Mouse (Mus musculus) heart, postnatal 14 days (tissue): ENCODE data around the gene Rbm38. TPM values are rescaled to one million over a fixed set of nuclear protein-coding genes. Genes with fewer than 3 reads are reported as not detected.
A peak's percentile ranks its signal among the peaks of the same experiment; 100 is the strongest.

Experiments used
- DNase-seq, 2 experiments: peaks; one replicate each; pipeline ENCODE4 v3.0.0; 2021 to 2022
- intact Hi-C: fragments of 180-260 bp; cut with DNase I; formaldehyde crosslinking; loops from one replicate; pipeline ENCODE4 v1.15.1; 2025
- total RNA-seq, 2 experiments: library from RNA; stranded (reverse); gene quantifications; 2 replicates each; pipeline ENCODE4 v1.2.3; 2021

Gene Rbm38
- total RNA-seq, 2 experiments from 2014 or later: 198 to 232 TPM

DNA sequence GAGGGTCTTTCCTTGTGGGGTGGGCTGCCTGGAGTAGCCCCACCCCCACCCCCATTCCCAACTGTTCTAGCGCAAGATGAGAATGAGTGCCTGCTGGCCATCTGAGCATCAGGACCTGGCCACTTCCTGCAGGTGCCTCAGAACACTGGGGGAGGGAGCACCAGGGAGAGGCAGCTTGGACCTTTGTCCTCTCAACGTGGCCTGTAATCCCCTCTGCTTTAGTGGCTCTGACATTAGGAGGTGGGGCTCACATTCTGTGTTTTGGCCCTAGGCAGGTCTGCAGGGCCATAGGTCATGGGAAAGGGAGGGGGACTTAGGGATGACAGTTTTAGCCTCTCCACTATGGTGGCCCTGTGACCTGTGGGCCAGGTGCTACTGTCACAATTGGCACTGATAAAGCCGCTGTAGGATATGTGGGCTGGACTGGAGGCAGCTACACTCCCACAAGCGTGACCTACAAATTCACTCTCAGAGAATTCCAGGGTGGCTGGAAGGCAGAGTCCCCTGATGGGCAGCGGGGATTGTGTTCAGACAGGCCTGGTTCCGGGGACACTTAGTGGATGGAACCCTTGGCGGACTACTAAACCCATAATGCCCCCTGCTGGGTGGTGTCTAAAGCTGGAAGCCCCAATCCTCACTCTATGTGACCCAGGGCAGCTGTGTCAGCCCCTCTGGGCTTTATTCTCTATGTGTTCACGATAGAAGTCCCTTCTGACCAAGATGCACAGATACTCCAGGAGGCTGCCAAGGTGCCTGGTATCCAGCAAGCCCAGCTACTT lies 30.5 kb downstream of the Rbm38 start:
- DNase-seq: peak in 1 of 2 experiments; percentile 5
- intact Hi-C loops: no loop called here

DNA sequence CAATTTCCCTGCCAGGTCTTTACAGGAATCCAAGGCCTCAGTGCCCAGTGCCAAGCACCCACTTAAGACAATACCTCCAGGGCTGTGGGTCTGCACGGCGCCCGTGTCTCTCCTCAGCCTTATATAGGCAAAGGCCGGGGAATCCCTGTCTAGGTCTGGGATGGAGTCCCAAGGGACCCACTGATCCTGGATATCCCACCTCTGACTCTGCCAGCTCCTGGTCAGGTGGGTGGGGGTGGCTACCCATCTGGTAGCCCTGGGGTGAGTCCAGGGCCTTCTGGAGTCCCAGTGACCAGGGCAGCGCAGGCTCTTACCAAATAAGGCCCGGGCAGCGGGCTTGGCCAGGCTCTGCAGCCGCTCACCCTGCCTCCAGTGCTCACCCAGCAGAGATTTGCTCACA lies 32.6 kb downstream of the Rbm38 start:
- intact Hi-C loops: no loop called here
- DNase-seq: peak; percentile 19 to 36

DNA sequence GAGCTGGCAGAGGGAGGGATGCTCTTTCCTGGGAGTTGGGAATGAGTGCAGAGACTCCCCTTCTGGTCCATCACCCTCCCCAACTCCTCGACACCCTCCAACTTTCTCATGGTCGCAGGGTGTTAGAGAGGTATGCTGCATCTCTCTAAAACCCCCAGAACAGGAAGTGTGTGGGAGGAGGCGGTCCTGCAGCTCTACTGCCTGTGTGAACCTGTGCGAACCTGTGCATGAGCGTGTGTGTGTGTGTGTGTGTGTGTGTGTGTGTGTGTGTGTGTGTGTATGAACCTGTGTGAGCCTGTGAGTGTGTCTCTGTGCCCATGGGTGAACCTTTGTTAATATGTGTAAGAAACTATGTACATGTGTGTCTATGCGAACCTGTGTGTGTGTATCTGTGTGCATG lies 33.5 kb downstream of the Rbm38 start:
- intact Hi-C loops: no loop called here
- no peak for DNase-seq

DNA sequence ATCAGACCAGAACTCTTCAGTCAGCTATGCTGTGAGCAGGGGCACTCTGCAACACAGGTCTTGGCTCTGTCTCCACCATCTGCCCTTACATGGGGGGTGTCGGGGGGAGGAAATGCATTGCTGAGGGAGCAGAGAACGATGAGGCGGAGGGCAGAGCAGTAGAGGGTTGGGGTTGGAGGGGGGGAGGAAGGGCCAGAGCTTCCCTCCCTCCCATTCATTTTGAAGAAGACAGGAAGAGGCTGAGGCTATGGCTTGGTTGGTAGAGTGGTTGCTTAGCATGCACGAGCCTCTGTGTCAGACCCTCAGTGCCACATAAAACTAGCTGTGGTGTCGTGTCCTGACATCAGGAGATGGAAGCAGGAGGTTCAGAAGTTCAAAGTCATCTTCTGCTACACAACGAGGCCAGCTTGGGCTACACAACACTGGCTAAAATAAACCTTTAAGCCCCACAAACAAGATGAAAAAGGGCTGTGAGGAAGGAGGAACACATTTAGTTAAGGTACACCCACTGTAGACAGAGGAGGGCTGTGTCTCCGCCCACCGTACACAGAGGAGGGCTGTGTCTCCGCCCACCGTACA lies 36.1 kb downstream of the Rbm38 start:
- DNase-seq: no peak
- intact Hi-C loops: no loop called here

DNA sequence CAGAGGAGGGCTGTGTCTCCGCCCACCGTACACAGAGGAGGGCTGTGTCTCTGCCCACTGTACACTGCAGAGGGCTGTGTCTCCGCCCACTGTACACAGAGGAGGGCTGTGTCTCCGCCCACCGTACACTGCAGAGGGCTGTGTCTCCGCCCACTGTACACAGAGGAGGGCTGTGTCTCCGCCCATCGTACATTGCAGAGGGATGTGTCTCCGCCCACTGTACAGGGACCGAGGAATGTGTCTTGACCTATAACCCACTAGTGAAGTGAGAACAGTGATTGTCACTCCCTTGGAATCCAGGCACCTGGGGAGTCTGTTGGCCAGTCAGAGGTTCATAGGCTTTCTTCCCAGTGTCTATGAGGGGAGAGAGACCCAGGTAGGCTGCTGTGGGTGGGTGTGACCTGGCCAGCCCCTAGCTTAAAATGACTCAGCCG lies 36.6 kb downstream of the Rbm38 start:
- intact Hi-C loops: no loop called here
- no peak for DNase-seq

DNA sequence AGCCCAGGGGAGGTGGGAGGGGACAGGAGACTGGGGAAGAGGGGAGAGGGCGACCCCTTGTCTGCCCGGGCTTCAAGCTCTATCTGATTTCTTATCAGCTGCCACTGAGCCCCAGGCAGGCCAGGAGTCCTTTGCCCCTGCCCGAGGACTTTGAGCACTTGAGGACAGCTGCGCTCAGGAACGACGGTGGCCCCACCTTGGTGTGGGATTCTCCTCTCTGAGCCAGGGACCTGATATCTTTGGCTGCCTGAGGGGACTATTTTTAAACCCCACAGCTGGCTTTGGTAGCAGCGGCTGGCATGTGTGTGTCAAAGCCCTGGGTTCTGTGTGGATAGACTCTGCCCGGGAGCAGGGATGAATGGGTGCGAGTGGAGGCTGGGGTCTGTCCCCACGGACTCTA lies 37.3 kb downstream of the Rbm38 start:
- intact Hi-C loops: no loop called here
- peak in 1 of 2 experiments; percentile 56 for DNase-seq

DNA sequence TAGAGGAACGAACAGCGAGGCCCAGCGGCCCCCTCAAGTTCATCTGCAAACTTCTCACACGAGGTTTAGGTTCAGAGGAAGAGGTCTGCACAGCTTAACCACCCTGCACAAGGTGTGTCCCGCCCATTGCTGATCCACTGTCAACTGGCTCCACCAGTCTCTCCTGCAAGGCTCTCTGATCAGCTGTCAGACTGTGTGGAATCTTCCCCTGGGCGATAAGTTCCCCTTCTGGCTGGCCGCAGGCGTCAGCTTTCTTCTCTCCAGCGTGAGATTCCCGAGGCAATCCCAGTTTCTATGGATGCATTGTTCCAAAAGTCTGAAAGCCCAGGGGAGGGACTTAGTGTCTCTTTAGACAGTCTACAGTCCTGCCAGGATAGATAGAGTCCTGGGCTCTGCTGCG lies 38.0 kb downstream of the Rbm38 start:
- no peak for DNase-seq
- intact Hi-C loops: no loop called here

DNA sequence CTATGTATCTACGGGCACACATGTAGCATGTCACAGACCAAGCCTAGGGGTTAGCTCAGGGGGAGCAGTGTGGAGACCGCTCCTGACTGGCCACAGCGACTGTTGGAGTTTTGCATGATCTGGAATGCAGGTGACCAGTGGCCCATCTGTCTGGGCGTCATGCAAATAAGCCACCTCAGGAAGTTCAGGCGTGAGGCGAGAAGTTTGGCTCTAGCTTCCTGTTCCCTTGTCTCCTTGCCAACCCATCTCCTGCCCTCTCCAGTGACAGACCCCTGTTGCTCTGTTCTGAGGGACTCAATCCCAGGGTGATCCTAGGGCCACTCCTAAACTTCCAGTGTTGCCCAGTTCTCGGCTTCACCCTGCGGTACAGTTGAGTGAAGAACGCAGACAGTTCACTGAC lies 40.2 kb downstream of the Rbm38 start:
- DNase-seq: no peak

DNA sequence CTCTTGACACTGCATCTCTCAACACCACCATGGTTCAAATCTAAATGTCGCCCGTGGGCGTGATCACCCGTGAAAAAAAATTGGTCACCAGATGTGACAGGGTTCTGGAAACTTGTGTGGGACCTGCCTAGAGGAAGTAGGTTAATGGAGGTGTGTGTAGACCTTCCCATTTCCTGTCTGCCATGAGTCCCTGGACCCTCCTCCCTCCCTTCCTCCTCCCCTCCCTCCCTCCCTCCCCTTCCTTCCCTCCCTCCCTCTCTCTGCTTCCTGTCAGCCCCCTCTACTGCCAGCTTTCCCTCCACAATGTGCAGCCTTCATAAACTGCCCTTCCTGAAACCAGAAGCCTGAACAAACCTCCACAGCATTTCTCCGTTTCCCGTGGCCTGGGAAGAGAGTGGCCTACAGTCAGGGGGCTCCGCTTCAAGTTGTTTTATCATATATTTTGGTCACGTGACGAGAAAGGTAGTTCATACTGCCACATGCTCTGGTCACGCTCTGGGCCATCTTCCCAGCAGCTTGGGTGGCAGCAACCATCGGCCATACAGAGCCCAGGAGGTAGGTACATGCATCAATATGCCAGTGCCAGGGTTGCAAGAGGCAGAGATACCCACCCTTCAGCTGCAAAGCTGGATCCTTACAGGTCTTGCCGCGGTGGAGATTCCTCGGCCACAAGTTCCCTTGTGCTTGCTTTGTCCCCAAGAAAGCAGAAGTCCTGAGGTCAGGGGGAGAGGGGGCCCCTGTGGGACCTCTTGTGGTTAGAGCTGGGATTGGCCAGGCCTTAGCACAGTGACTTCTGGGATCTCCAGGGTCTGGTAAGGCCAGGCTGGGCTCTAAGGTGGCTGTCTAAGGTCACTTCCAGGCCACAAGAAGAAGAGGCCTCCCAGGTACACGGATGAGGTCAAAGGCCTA lies 41.4 kb downstream of the Rbm38 start:
- DNase-seq: peak in 1 of 2 experiments; percentile 28
- intact Hi-C loops: no loop called here

More for the DNA sequence above, 40.2 kb downstream of the Rbm38 start:
- intact Hi-C loops: no loop called here

DNA sequence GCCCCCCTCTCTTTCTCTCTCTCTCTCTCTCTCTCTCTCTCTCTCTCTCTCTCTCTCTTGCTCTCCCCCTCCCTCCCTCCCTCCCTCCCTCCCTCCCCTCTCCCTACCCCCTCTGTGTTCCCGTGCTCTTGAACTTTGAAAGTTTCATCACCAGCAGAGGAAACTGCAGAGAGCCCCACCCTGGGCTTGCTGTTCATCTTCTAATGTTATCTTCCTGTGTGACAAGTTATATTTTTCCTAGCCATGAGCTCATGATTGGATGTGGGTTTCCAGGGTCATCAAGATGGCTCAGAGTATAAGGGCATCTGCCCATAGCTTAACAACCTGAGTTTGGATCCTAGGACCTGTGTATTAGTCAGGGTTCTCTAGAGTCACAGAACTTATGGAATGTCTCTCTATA lies 42.9 kb downstream of the Rbm38 start:
- DNase-seq: no peak
- intact Hi-C loops: no loop called here

DNA sequence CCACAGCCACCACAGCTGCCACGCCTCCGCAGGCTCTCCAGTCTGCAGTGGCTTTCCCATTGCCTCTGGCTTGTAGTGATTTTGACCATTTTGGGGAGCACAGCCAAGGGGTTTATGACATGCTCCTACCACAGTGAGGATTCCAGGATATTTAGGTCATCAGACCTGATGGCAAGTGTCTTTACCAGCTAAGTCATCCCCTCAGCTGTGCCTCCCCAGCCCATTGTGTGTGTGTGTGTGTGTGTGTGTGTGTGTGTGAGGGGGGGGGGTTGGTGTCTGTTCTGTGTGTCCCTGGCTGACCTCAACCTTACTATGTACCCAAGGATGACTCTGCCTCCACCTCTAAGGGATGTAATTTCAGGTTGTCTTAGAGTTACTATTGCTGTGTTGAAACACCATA lies 44.6 kb downstream of the Rbm38 start:
- no peak for DNase-seq
- intact Hi-C loops: no loop called here

DNA sequence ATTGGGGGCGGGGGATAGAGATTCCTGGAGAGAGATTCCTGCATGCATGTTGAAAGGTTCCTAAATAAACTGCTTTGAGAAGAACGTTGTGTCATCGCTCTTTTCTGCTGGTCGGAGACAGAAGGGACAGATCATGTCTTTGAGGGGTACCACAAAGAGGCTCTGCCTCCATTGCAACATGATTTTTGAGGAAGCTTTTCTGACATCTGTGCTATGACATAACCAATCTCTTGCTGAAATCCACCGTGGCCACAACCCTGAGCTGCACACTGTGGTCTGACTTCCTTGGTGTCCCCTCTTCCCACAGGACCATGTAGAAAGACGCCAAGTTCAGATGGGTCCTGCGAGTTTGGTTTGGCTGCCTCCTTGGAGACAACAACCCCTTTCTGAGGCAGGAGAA lies 52.6 kb downstream of the Rbm38 start:
- intact Hi-C loops: no loop called here
- DNase-seq: no peak

DNA sequence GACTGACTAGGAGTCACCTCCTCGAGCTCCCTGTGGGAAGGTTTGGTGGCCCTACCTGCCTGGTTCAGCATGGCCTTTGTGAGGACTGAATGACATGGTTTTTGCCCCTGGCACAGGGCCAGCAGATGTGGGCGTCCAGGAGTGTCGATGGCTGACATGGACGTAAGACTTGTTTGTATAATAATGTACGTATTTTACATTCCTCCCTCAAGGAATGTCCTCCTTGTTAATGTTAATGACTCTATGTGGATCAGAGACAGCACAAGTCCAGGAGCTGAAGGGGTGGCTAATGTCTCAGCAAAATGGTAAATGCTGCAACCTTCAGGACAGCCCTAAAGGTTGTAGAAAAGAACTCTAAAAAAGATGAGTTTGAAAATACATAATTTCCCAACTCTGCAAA lies 53.4 kb downstream of the Rbm38 start:
- DNase-seq: no peak
- intact Hi-C loops: no loop called here

DNA sequence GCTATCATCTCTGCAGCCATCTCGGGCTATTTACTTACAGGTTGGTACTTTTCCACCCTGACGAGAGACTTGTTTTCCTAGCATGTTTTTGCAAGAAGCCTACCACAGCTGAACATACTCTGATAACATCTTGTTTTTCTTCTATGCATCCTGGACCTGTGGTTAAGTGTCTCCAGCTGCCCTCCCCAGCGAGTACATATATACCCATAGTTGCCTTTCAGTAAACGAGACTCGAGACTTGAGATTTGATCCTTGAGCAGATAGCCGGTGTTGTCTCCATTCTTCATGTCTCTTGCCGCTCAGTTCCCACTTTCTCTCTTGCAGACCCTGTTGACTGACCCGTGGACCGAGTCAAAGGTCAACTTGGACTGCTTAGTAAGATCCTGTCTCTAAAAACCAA lies 56.6 kb downstream of the Rbm38 start:
- intact Hi-C loops: no loop called here
- no peak for DNase-seq

DNA sequence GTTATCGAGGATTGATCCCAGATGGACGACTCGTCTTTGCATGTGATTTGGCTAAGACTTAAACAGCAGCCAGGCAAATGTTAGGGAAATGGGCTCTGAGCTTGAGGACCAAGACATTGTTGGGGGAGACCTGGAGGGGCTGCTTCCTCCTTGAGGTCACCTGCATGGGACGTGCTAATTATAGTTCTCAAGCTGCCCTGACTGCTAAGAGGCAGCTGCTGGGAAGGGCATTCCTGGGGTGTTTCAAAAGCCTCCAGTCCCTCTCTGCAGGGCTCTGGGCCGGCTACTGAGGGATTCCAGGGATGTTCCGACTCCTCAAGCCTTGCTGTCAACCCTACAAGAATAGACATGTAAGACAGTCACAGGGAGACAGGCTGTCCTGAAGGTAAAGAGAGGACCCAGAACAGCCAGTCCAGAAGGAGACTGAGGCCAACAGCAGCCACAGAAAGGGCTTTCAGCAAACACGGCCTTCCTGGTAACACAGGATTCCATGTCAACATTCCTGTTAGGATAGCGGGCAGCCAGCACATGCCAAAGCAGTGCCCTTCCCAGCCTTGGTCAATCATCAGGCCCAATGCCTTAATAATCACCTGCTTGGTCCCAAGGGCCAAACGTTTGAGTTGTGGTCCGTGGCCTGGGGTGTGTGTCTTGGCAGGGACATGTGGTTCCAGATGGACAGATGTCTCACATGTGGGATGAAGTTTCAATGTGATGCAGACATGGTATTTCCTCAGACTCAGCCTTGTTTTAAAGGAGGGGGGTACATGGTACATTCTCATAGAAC lies 59.7 kb downstream of the Rbm38 start:
- DNase-seq: no peak
- intact Hi-C loops: loop anchor here (2.0 to 10.0 kb wide), 3 partner anchors 38 to 605 kb away; partner anchors contain the start of gene Fam209

DNA sequence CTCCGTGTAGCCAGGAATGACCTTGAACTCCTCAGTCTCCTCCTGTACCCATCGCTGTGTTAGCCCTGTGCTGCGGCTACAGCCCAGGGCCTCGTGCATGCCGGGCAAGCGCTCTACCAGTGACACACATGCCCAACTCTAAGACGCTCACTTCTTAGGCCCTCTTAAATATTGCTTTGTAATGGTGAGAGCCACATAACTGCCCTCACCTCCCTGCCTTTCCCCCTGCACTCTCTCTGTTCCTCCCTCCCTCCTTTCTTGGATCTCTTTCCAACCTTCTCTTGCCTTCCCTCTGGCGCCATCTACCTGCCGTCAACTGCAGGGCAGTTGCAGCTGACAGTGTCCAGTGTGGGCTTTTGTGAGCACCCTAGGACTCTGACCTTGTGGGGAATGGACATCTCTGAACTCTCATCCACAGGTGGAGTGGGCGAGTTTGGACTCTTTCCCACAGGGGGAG lies 60.5 kb downstream of the Rbm38 start:
- peak; percentile 79 to 90 for DNase-seq
- intact Hi-C loops: loop anchor here (1.0 to 10.0 kb wide), 4 partner anchors 39 to 606 kb away; partner anchors contain the start of gene Fam209

DNA sequence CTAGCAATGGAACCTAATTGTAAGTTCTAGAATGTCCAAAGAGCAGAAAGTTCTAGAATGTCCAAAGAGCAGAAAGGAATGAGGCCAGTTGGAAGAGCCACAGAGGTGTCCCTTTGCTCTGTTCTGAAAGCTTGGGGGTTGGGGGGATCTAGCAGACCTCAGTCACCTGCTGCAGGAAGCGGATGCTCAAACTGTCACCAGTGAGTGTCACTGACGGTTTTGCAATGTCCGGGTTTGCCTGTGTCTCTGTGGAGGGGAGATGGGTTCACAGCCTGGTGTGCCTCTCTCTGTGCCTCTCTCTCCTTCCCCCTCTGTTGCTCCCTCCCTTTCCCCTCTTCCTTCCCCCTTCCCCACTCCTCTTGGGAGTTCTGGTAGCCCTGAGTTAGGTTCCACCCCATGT lies 62.4 kb downstream of the Rbm38 start:
- no peak for DNase-seq
- intact Hi-C loops: loop anchor here (5.0 to 10.0 kb wide), 2 partner anchors 40 to 608 kb away; partner anchors contain the start of gene Fam209

DNA sequence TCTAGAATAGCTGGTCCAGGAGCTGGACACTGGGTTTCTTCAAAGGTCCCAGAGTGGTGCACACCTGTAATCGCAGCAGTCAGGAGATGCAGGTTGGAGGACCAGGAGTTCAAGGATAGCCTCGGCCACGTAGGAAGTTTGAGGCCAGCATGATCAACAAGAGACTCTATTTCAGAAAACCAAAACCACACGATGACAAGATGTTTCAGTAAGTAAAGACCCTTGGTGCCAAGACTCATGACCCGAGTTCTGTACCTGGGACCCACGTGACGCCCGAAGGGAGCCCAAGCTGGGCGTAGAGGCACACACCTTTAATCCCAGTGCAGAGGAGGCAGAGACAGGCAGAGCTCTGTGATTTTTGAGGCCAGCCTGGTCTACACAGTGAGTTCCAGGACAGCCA lies 62.8 kb downstream of the Rbm38 start:
- intact Hi-C loops: loop anchor here (5.0 to 10.0 kb wide), 2 partner anchors 41 to 608 kb away; partner anchors contain the start of gene Fam209
- DNase-seq: no peak

DNA sequence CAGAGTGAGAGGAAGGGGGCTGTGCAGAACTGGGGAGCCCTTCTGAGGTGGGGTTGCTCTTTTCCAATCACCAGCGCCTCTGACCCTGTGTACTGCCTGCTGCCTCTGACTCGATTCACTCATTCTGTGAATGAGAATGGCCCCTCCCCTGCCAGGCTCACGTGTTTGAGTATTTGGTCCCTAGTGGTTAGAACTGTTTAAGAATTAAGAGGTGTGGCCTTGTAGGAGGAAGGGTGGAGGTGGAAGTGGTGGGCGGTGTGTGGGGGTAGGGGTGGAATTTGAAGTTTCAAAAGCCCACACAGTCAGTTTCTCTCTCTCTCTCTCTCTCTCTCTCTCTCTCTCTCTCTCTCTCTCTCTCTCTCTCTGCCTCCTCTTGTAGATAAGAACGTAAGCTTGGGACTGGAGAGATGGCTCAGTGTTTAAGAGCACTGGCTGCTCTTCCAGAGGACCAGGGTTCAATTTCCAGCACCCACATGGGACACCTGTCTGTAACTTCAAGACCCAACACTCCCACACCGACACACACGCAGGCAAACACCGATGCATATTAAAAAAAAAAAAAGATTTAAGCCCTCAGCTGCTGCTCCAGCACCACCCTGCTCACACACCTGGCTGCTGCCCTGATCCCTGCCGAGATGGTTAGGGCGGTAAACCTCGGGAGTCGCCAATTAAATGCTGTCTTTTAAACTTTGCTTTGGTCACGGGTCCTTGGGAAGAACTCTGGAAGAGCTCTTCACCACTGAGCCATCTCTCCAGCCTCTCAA lies 63.6 kb downstream of the Rbm38 start:
- intact Hi-C loops: loop anchor here (5.0 to 10.0 kb wide), 2 partner anchors 42 to 609 kb away; partner anchors contain the start of gene Fam209
- DNase-seq: peak in 1 of 2 experiments; percentile 26
